Mouse (Mus musculus): ENCODE measurements around the gene Ptprd. TPM values are rescaled to one million over a fixed set of nuclear protein-coding genes. Genes with fewer than 3 reads are reported as not detected.

Gene Ptprd
- polyA plus RNA-seq, 1 experiment: 0.15 TPM

DNA sequence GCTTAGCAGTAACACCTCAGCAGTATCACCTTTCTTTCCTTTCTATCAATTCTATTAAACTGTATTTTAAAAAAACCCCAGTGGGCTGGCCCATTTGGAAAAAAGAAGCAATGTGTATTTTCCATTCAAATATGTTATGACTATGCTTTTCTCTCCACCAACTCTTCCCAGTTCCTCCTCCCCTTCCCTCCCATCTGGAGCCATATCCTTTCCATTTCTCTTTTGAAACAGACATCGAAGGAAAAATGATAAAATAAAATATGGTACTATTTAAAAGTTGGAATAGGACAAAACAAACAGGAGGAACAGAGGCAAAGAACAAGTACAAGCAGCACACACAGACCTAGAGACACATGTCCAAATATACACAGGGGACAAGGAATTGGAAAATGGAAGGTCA, 1372.7 kb downstream of the Ptprd start:
- 54% methylated on average over 1 of the region's 1 CpGs for WGBS
- Histone ChIP-seq H3K36me3 (ENCODE audit: control insufficient read depth, insufficient read depth, low read length) (no peaks in the 10 kb centered on the region), H3K27me3 (ENCODE audit: control insufficient read depth, insufficient read depth, low read length) (no peaks in the 10 kb centered on the region), H3K27ac (ENCODE audit: insufficient read depth, low read length) (no peak overlapping the region), H3K4me1 (ENCODE audit: control insufficient read depth, insufficient read depth, insufficient read length) (no peaks in the 10 kb centered on the region), H3K4me3 (ENCODE audit: extremely low read depth, insufficient read depth, insufficient read length) (no peak overlapping the region)
- no peak for TF ChIP-seq CTCF (IDR thresholded peaks at IDR 0.05; ENCODE audit: extremely low read depth, insufficient read depth, insufficient read length, insufficient replicate concordance)
- no peak for TF ChIP-seq POLR2A (IDR thresholded peaks at IDR 0.05; ENCODE audit: low read depth, low read length)
- DNase-seq (ENCODE audit: low read depth in 1 of 2, low spot score in 2 of 2): no peak

DNA sequence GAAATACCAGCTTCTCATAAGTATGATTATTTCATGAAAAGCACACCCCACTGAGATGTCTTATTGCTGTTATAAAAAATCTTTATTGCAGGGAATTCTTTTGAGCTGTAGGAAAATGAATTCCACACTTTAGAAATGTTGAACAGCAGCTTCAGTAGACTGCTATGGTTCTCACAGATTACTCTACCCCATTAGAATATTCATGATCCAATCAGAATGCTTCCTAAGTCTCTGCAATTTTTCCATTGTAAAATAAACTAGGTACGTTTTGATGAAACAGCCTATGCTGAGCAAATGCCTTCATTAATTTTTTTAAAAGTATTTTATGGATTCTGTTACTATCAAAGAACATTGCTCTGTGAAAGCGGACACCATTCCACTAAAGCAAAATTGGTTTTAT, 1399.6 kb downstream of the Ptprd start:
- Histone ChIP-seq H3K27me3 (ENCODE audit: control insufficient read depth, insufficient read depth, low read length) (no peaks in the 10 kb centered on the region), H3K36me3 (ENCODE audit: control insufficient read depth, insufficient read depth, low read length) (no peaks in the 10 kb centered on the region), H3K4me1 (ENCODE audit: control insufficient read depth, insufficient read depth, insufficient read length) (no peaks in the 10 kb centered on the region), H3K27ac (ENCODE audit: insufficient read depth, low read length) (no peak overlapping the region), H3K4me3 (ENCODE audit: extremely low read depth, insufficient read depth, insufficient read length) (no peak overlapping the region)
- 79% methylated on average over 2 of the region's 2 CpGs for WGBS
- DNase-seq (ENCODE audit: low read depth in 1 of 2, low spot score in 2 of 2): no peak
- TF ChIP-seq CTCF (IDR thresholded peaks at IDR 0.05; ENCODE audit: extremely low read depth, insufficient read depth, insufficient read length, insufficient replicate concordance): no peak

DNA sequence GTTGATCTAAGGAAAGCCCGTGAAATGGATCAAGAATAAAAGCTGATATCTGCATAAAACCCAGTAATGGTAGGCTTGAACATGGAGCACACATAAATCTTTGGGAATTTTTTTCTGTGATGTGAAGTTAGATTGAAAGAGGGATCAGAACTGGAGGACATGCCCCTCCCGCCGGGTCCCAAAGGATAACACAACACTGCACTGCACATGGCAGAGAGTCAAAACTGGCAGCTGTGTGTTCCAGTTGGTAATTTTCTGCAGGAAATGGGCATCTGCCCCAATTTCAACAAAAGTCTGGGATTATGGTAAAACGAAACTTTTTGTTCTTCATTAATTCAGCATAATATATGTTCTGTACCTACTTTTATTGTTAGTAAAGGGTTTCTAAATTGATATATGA, 1409.1 kb downstream of the Ptprd start:
- no peak overlapping the region for H3K4me3 ChIP-seq (ENCODE audit: extremely low read depth, insufficient read depth, insufficient read length)
- H3K36me3 ChIP-seq (ENCODE audit: control insufficient read depth, insufficient read depth, low read length): no peaks in the 10 kb centered on the region
- TF ChIP-seq CTCF (IDR thresholded peaks at IDR 0.05; ENCODE audit: extremely low read depth, insufficient read depth, insufficient read length, insufficient replicate concordance) (no peak), POLR2A (IDR thresholded peaks at IDR 0.05; ENCODE audit: low read depth, low read length) (no peak)
- no peaks in the 10 kb centered on the region for H3K27me3 ChIP-seq (ENCODE audit: control insufficient read depth, insufficient read depth, low read length)
- no peak for DNase-seq (ENCODE audit: low read depth in 1 of 2, low spot score in 2 of 2)
- H3K27ac ChIP-seq (ENCODE audit: insufficient read depth, low read length): no peak overlapping the region
- WGBS: 88% methylated on average over 4 of the region's 4 CpGs
- no peaks in the 10 kb centered on the region for H3K4me1 ChIP-seq (ENCODE audit: control insufficient read depth, insufficient read depth, insufficient read length)

DNA sequence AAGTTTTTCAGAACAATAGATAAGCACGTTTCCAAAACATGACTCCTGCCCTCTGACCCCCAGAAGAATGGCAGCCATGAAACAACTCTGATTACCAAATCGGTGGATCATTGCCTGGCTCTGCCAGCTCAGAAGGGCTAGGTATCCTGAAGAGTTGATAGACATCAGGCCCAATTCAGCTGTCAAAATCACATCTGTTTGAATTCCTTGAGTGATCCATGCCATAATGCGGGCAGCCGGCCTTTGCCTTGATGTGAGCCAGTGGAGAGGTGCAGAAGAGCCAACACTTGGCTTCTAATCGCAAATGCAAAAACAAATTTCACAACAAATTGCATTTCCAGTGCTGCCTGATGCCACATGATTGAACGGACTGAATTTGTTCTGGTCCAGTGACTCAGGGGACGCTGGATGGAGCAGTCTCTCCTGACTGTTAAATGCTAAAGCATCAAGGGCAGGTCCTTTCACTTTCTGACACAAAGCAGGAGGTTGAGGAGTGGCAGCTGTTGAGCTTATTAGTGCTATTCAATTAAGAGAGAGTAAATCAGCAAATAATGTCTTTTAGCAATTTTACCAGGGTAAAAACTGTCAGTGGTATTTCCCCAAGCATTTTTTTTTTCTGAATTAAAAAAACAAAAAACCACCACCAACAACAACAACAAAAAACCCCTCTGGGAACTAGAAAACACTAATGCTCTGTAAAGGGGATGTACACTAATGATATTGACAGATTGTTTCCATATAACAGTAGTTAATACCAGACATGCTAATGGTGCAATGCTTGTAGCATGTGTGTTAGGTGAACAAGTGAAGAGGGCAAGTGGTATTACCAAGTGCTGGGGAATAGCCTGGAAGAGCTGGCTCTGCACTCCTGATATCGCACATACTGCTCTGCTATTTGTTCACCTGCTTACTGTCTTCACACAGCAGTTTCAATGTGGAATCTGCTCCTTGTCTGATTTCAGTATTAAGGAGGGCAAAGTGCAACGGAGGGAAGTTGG, 1413.5 kb downstream of the Ptprd start:
- no peaks in the 10 kb centered on the region for H3K4me1 ChIP-seq (ENCODE audit: control insufficient read depth, insufficient read depth, insufficient read length)
- TF ChIP-seq CTCF (IDR thresholded peaks at IDR 0.05; ENCODE audit: extremely low read depth, insufficient read depth, insufficient read length, insufficient replicate concordance) (no peak), POLR2A (IDR thresholded peaks at IDR 0.05; ENCODE audit: low read depth, low read length) (no peak)
- H3K27ac ChIP-seq (ENCODE audit: insufficient read depth, low read length): no peak overlapping the region
- 73% methylated on average over 9 of the region's 9 CpGs for WGBS
- no peak overlapping the region for H3K4me3 ChIP-seq (ENCODE audit: extremely low read depth, insufficient read depth, insufficient read length)
- no peak for DNase-seq (ENCODE audit: low read depth in 1 of 2, low spot score in 2 of 2)
- no peaks in the 10 kb centered on the region for H3K27me3 ChIP-seq (ENCODE audit: control insufficient read depth, insufficient read depth, low read length)
- no peaks in the 10 kb centered on the region for H3K36me3 ChIP-seq (ENCODE audit: control insufficient read depth, insufficient read depth, low read length)

DNA sequence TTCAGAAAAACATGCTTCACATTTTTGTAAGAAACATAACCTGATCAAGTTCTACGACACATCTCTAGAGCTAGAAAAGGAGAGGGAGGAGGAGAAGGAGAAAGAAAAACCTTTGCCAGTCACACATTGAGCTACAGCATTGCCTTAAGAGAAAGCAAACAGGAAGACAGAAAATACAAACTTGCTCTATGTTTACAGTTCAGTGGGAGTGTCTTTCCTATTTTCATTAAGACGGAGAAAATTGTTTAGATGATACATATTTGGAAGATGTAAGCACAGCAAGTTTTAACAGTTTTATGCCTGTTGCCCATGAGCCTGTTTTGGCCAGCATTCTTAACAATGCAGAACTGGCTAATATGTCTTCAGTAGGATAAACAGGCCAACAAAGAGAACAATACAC, 1426.4 kb downstream of the Ptprd start:
- Histone ChIP-seq H3K27me3 (ENCODE audit: control insufficient read depth, insufficient read depth, low read length) (no peaks in the 10 kb centered on the region), H3K27ac (ENCODE audit: insufficient read depth, low read length) (no peak overlapping the region), H3K36me3 (ENCODE audit: control insufficient read depth, insufficient read depth, low read length) (no peaks in the 10 kb centered on the region), H3K4me1 (ENCODE audit: control insufficient read depth, insufficient read depth, insufficient read length) (no peaks in the 10 kb centered on the region), H3K4me3 (ENCODE audit: extremely low read depth, insufficient read depth, insufficient read length) (no peak overlapping the region)
- no peak for DNase-seq (ENCODE audit: low read depth in 1 of 2, low spot score in 2 of 2)
- 94% methylated on average over 2 of the region's 2 CpGs for WGBS
- TF ChIP-seq POLR2A (IDR thresholded peaks at IDR 0.05; ENCODE audit: low read depth, low read length) (no peak), CTCF (IDR thresholded peaks at IDR 0.05; ENCODE audit: extremely low read depth, insufficient read depth, insufficient read length, insufficient replicate concordance) (no peak)

DNA sequence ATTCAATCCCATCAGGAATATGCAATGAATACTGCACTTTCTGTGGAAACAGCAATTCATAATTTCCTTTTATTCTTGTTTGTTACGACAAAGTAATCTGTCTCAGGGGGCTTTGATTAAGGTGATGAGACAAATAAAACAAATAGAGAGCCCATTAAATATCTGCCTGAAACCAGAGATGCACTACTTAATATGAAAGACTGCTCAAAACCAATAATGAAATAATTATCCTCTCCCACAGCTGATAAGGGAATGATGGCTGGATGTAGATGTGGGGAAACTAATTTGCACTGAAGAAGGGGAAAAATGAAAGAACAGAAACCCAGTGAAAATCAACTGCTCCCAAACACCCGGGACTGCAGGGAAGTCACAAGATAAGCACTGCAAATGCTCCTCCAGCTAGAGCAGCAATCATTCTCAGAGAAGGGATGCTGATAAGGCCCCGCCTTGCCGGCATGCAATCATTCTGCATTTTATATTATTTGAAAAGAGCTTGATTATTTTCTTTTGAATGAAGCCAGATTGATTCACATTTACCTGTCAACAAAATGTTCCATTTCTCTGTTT, 1432.1 kb downstream of the Ptprd start:
- no peak overlapping the region for H3K4me3 ChIP-seq (ENCODE audit: extremely low read depth, insufficient read depth, insufficient read length)
- H3K36me3 ChIP-seq (ENCODE audit: control insufficient read depth, insufficient read depth, low read length): no peaks in the 10 kb centered on the region
- no peak overlapping the region for H3K27ac ChIP-seq (ENCODE audit: insufficient read depth, low read length)
- H3K4me1 ChIP-seq (ENCODE audit: control insufficient read depth, insufficient read depth, insufficient read length): no peaks in the 10 kb centered on the region
- no peak for DNase-seq (ENCODE audit: low read depth in 1 of 2, low spot score in 2 of 2)
- no peaks in the 10 kb centered on the region for H3K27me3 ChIP-seq (ENCODE audit: control insufficient read depth, insufficient read depth, low read length)
- no peak for TF ChIP-seq CTCF (IDR thresholded peaks at IDR 0.05; ENCODE audit: extremely low read depth, insufficient read depth, insufficient read length, insufficient replicate concordance)
- no peak for TF ChIP-seq POLR2A (IDR thresholded peaks at IDR 0.05; ENCODE audit: low read depth, low read length)
- 80% methylated on average over 4 of the region's 4 CpGs for WGBS

DNA sequence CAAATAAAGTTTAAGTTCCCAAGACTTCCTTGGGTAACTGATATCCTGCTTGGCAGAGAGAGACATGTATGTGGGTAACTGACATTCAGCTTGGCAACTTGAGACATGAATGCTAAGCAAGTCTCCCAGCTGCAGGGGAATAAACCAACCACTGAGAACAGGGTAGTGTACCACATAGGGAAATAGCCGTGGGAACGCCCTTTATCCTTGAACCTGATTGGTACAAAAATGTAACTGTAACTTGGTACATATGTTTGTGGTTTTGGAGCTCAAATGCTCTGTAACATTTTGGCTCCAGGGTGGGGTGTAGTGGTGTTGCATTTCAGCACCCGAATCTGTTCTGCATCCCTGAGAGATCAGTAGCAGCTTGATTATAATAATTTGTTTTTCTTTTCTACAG, 1444.8 kb downstream of the Ptprd start:
- DNase-seq (ENCODE audit: low read depth in 1 of 2, low spot score in 2 of 2): no peak
- TF ChIP-seq POLR2A (IDR thresholded peaks at IDR 0.05; ENCODE audit: low read depth, low read length) (no peak), CTCF (IDR thresholded peaks at IDR 0.05; ENCODE audit: extremely low read depth, insufficient read depth, insufficient read length, insufficient replicate concordance) (no peak)
- 84% methylated on average over 3 of the region's 3 CpGs for WGBS
- H3K36me3 ChIP-seq (ENCODE audit: control insufficient read depth, insufficient read depth, low read length): no peaks in the 10 kb centered on the region
- H3K27me3 ChIP-seq (ENCODE audit: control insufficient read depth, insufficient read depth, low read length): no peaks in the 10 kb centered on the region
- no peaks in the 10 kb centered on the region for H3K4me1 ChIP-seq (ENCODE audit: control insufficient read depth, insufficient read depth, insufficient read length)
- H3K27ac ChIP-seq (ENCODE audit: insufficient read depth, low read length): no peak overlapping the region
- no peak overlapping the region for H3K4me3 ChIP-seq (ENCODE audit: extremely low read depth, insufficient read depth, insufficient read length)
